Mouse (Mus musculus): ENCODE measurements around the gene Tatdn3. TPM values are rescaled to one million over a fixed set of nuclear protein-coding genes. Genes with fewer than 3 reads are reported as not detected.

The Tatdn3 gene
- total RNA-seq (2014; fragmentation: Nextera tagmentation) (20.1 and 23.3 TPM in 2 replicates), total RNA-seq (2017) (23.3 and 33.6 TPM in 2 replicates)

DNA sequence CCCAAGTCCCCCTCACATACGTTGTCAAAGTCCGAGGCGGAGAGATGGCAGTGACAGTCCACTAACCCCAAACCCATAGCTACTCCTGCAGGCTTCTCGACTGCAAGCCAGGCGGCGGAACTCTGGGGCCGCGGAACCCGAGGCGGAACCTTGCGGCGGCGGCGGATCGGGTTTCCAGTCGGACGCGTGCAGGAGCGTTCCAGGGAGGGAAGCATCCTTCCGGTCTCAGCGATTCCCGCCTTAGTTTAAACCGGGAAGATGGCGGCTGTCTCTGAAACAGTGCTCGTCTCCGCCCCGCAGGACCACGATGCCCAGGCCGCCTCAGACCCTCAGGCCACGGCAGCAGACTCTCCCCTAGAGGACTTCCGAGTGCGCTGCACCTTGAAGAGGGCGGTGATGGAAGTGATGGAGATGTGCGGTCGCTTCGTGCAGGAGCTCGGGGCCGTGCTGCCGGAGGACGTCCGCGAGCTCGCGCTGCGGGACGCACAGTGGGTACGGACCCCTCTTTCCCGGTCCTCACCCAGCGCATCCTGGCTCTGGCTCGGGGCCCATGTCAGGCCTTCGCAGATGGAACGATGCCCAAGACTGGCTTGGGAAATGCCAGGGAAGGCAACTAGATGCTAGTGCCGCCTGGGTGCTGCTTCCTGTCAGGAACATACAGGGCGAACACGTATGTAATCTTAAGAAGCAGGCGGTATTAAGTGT lies at the start of gene Tatdn3, which contains the start of gene Nsl1:
Tatdn3 (minus strand) TSS at position 152 of the 705 bp plus-strand sequence.
Nsl1 (plus strand) TSS at position 232 of the 705 bp plus-strand sequence.
- ATAC-seq (replicated peaks; ENCODE audit: low FRiP score, low TSS enrichment, poor library complexity, severe bottlenecking) = peak; percentile 93

DNA sequence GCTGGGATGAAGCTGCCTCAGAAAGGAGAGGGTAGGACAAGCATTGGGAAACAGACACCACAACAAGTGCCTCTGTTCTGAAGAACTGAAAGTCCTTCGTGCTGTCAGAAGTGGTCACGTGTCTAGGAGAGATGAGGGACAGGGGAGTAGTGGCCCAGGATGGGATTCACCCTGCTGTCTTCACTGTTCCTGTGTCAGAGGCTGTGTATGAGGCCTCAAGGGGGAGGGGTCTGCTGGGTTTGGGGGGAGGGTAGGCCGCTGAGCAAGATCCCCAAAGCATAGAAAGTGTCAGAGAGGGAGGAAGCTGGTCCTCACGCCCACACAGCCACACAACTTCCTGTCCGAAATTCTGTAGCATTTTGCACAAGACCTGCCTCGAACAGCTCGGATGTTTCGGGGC lies 48.4 kb upstream of the Tatdn3 start:
- ATAC-seq (replicated peaks; ENCODE audit: low FRiP score, low TSS enrichment, poor library complexity, severe bottlenecking) = no peak

- ATAC-seq (replicated peaks; ENCODE audit: low FRiP score, low TSS enrichment, poor library complexity, severe bottlenecking) = no peak
Observed at GRCm38 (mm10) chr1:191109907-191110306, 47.2 kb upstream of the Tatdn3 start.

- no peak for ATAC-seq (replicated peaks; ENCODE audit: low FRiP score, low TSS enrichment, poor library complexity, severe bottlenecking)
Observed at GRCm38 (mm10) chr1:191107306-191107705, 44.6 kb upstream of the Tatdn3 start.

DNA sequence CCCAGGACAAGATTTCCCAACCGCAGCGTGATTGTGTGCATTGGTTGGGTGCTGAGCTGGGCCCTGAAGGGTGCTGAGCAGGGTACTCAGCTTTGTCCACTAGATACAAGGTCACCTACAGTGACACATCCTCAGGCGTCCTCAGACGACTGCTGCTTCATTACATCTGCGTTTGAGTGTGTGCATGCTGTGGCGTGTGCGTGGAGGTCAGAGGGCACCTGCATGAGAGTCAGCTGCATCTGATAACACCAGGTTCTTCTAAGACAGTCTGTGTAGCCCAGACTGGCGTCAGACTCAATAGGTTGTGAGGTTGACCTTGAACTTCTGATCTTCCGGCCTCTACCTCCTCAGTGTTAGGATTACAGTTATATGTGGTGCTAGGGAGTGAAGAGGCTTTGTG lies 42.5 kb upstream of the Tatdn3 start:
- no peak for ATAC-seq (replicated peaks; ENCODE audit: low FRiP score, low TSS enrichment, poor library complexity, severe bottlenecking)

GRCm38 (mm10) chr1:191102730-191103370 lies 40.1 kb upstream of the Tatdn3 start:
- ATAC-seq (replicated peaks; ENCODE audit: low FRiP score, low TSS enrichment, poor library complexity, severe bottlenecking) = no peak

GRCm38 (mm10) chr1:191099772-191100291 lies 37.1 kb upstream of the Tatdn3 start:
- no peak for ATAC-seq (replicated peaks; ENCODE audit: low FRiP score, low TSS enrichment, poor library complexity, severe bottlenecking)

- ATAC-seq (replicated peaks; ENCODE audit: low FRiP score, low TSS enrichment, poor library complexity, severe bottlenecking) = no peak
Observed at GRCm38 (mm10) chr1:191099114-191099513, 36.4 kb upstream of the Tatdn3 start.

DNA sequence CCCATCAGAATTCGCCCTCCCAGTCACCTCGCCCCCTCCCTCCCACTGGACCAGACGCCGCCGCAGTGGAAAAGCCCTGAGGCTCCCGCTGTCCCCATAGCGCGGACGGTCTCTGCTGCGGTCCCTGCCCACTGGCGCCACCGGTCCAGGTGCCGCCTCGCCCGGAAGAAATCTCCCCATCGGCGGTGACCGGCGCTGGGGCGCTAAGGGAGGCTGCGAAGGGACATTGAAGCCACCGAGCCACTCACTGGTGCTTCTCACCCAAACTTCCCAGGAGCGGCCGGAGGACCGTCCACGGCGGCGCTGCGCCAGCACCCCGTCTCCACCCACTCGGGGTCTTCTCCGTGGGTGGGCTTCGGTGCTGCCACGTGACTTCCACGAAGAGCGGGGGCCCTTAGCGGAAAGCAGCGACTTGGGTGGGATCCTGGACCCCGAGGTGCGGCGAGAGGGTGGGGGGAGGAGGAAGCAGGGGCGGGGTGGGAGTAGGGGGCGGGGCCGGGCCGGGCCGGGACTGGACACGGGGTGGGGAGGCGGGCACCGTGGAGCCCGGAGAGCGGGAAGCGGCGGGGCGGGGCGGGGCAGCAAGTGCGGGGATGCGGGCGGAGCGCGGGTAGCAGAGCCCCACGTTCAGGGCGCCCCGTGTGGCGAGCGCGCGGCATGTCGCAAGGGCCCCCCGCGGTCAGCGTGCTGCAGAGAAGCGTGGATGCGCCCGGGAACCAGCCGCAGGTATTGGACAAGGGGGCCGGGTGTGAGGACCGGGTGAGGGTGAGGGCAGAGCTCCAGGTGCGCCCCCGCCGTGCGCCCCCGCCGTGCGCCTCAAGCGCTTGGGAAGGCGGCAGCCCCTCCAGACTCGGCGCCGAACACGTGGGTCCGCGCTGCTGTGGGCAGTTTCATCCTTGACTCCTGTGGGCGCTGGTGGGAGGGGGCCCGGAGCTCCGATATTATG lies 35.3 kb upstream of the Tatdn3 start, which contains the start of gene Batf3:
Batf3 (plus strand) TSS at position 46 of the 946 bp plus-strand sequence.
- peak; percentile 65 for ATAC-seq (replicated peaks; ENCODE audit: low FRiP score, low TSS enrichment, poor library complexity, severe bottlenecking)

DNA sequence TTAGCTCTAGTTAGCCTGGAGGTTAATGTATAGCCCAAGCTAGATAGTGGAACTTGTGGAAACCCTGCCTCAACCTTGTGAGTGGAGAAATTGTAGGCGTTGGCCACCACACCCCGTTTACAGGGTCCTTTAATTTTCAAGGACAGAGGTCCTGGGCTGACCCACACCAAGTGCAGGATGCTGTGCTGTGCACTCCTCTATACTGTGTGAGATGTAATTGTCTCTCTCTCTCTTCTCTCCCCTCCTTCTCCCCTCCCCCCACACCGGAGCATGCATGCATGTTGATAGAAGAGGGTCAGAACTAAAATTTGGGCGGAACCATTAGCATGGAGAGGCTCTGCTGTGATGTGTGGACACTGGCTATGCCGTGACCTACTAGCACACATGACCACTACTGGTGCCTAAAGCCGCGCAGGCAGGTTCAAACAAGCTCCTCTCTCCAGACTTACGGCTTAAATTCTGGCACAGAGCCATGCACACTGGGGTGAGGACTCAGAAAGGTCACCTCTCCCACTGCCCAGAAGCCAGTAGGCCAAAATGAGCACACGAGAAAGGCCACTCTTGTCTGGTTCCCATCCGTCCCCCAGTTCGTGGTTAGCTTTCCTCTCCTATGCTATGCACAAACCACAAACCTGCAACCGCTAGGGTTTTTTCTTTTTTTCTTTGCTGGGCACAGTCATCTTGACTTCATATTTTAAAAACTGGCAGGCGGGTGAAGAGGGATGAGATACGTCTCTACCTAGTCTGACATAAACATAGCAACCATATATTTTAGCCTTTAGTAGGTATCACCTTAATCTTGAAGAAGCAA lies 34.3 kb upstream of the Tatdn3 start:
- peak; percentile 24; the same call in 1 of the 2 replicates for ATAC-seq (replicated peaks; ENCODE audit: low FRiP score, low TSS enrichment, poor library complexity, severe bottlenecking)

GRCm38 (mm10) chr1:191095019-191095418 lies 32.3 kb upstream of the Tatdn3 start:
- ATAC-seq (replicated peaks; ENCODE audit: low FRiP score, low TSS enrichment, poor library complexity, severe bottlenecking) = no peak

DNA sequence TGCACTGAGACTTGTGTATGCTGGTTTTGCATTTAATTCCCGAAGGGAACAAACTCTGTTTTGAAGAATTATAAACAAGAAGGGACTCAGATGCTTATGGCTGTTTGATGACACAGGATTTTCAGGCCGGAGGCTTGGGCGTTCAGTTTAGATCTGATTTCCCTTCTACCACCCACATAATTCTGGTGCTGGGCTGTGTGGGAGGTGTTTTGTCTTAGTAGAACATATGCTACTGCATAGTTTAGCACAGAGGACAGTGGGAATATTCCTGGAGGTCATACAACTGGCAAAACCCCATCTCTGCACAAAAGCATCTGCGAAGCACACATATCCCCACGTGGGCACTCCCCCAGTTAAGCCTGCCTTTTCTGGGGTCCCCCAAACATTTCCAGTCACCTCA lies 30.8 kb upstream of the Tatdn3 start:
- no peak for ATAC-seq (replicated peaks; ENCODE audit: low FRiP score, low TSS enrichment, poor library complexity, severe bottlenecking)

DNA sequence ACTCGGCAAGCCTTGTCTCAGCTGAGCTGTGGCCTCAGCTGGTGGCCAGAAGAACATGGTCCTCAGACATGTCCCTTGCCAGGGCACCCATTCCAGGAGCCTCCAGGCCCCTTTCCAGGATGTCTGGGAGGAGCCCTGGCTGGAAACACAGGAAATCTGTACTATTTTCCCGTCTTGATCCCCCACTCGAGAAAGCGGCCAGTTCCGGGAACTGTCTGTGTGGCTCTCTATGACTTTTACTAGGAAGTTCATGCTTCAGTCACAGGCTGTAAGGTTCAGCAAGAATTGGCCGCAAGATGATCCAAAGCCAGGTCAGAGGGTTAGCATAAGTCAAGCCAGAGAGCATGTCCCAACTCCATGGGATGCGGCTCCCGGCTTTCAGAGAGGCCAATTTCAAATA lies 29.3 kb upstream of the Tatdn3 start:
- ATAC-seq (replicated peaks; ENCODE audit: low FRiP score, low TSS enrichment, poor library complexity, severe bottlenecking) = no peak

DNA sequence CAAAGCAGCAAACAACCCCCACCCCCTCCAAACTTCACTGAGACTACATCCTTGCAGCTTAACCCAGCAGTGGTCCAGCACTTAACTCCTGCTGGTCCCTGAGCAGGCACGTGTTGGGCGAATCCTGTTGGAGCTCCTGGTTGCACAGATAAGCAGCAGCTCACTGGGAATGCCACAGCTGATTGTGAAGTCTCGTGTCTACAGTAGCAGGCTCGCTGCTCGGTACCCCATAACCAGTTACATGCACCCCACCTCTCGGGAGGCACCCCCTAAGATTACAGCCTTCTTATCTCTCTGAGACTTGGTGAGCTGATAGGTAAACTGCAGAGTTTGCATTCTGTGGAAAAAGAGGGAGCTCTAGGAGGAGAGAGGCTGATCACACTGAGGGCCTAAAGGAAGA lies 26.6 kb upstream of the Tatdn3 start:
- no peak for ATAC-seq (replicated peaks; ENCODE audit: low FRiP score, low TSS enrichment, poor library complexity, severe bottlenecking)

- ATAC-seq (replicated peaks; ENCODE audit: low FRiP score, low TSS enrichment, poor library complexity, severe bottlenecking) = no peak
Observed at GRCm38 (mm10) chr1:191087955-191088354, 25.2 kb upstream of the Tatdn3 start.

GRCm38 (mm10) chr1:191086960-191087359 lies 24.2 kb upstream of the Tatdn3 start:
- no peak for ATAC-seq (replicated peaks; ENCODE audit: low FRiP score, low TSS enrichment, poor library complexity, severe bottlenecking)

- ATAC-seq (replicated peaks; ENCODE audit: low FRiP score, low TSS enrichment, poor library complexity, severe bottlenecking) = no peak
Observed at GRCm38 (mm10) chr1:191086304-191086878, 23.7 kb upstream of the Tatdn3 start.

GRCm38 (mm10) chr1:191085597-191085996 lies 22.9 kb upstream of the Tatdn3 start:
- peak; percentile 37 for ATAC-seq (replicated peaks; ENCODE audit: low FRiP score, low TSS enrichment, poor library complexity, severe bottlenecking)
